Mouse (Mus musculus) embryo, embryonic 11.5 days (tissue): ENCODE results near the gene Mrpl50.
"Not testable (repeated sequence)": the region's sequence is repeated elsewhere in the genome, so short reads cannot be mapped to it uniquely, and the experiment has no call there.

ENCODE experiments used
- DNase-seq: peaks from one replicate; pipeline ENCODE4 v3.0.0-alpha.2; 2012; ENCODE audit warnings: low read depth, low spot score

The Mrpl50 gene

DNA sequence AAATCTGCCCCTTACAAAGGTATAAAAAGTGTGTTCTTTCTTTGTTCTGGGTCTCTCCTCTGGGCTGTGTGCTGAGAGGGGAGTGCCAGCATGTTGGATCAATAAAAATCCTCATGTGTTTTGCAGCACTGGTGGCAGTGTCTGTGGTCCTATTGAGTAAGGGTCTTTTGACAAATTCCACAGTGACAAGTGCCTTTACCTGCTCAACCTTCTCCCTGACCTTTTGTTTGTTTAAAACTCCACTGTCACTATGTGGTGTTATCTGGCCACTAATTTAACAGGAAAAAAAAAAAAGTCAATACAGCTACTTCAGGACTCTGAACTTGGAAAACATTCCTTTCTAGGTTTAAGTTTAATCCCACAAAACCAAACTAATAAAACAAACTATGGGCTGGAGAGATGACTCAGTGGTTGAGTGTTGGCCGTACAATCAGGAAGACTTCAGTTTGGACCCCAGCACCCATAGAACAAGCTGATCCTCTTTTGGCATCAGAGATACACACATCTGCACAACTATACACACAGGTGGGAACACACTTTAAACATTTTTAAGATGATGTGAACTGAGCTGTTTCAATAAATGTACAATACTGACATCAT, 10.6 kb downstream of the Mrpl50 start:
- not testable (repeated sequence) for DNase-seq

DNA sequence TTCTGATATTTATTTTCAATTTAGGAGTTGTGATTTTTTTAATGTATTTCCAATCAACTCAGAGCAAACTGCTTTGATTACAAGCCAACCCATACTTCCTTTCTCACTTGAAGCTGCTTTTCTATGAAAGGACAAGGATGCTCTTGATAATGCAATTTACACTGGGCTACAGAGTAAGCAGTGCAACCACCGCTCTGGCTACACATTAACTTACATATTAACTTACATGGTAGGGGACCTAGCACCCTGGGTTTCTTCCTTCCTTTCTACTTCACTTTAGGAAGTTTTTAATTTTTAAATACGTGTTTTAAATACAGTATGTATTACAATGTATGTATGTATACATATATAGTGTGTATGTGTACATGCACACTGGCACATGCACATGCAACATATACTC, 11.7 kb downstream of the Mrpl50 start:
- no peak for DNase-seq

DNA sequence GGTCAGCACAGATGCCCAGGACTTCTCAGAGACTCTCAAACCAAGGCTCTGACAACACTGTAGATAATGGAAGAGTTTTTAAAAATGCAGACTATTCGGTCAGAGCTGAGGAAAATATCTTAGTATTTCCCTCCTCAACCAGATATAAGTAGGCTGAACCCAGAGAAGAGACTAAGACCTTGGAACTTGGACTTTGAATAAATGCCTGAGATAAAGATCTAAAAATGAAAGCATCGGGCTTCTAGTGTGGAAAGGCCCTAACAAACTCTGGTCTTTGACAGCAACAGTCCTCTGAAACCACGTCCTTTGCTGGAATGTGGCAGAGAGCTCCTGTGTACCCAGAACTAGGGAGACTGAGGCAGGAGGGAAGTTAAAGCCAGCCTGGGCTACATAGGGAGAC, 14.5 kb downstream of the Mrpl50 start, which contains the start of gene Baat:
TSS of gene Baat (minus strand) at position 172 of the 400 bp plus-strand sequence.
- DNase-seq, result no peak

DNA sequence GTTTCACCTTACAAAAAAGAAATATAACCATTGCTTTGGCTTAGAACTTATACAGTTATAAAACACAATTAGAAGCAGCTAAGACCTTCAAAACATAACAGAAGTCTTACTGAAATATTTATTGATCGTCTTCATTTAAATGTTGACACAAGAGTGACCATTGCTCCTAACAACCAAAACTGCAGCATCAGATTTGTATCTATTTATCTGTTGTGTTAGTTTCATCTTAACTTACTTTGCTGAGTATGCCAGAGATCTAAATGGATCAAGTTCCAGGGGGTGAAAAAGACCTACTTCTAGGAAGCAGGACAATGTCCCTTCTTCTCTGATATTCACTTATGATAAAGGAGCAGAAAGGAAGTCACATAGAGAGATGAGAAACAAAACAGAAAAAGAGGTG, 17.3 kb downstream of the Mrpl50 start:
- DNase-seq, result no peak

DNA sequence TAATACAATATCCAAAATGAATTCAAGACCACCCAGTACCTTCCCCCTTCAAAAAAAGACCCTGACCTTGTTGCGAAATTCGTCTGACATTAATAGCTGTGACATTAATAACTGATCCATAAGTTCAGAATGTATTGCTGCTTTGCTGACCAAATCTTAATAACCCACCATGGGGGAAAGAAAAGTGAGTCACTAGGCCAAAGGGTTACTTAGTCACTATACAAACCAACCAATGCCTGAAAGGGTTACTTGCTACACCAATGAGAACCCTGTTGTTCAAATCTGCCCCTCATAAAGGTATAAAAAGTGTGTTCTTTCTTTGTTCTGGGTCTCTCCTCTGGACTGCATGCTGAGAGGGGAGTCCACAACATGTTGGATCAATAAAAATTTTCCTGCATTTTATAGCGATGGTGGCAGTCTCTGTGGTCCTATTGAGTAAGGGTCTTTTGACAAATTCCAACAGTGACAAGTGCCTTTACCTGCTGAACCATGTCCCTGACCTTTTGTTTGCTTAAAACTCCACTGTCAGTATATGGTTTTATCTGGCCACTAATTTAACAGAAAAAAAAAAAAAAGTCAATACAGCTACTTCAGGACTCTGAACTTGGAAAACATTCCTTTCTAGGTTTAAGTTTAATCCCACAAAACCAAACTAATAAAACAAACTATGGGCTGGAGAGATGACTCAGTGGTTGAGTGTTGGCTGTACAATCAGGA, 34.8 kb downstream of the Mrpl50 start:
- DNase-seq, result not testable (repeated sequence)

DNA sequence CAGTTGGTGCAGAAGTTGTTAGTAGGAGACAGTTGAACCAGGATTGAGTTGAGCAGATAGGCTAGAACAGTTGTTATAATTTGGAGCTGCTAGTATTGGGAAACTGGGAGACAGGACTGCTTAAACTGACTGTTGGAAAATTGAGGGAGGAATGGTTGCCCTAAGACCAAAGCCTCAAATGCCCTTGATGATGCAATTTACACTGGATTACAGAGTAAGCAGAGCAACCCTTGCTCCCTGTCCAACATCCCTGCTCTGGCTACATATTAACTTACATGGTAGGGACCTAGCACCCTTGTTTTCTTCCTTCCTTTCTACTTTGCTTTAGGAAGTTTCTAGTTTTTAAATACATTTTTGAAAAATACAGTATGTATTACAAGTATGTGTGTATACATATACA, 35.5 kb downstream of the Mrpl50 start:
- no peak for DNase-seq

DNA sequence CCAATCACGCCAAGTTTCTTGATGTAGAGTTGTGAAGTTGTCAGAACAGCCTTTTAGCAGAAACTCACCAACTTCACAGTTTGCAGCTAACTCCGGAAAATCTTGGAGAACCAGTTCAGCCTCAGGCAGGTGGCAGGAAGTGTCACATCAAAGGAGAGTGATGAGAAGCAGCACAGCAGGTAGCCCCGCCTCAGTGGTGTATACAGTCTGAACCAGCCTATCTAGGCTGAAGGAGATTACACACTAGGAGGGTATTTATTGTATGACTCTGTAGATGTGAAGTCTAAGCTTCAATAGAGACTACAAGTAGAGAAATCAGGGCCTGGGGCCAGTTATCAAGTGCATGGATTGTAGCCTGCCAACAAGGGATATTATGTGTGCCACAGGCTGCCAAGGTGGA, 40.0 kb downstream of the Mrpl50 start:
- DNase-seq, result no peak

DNA sequence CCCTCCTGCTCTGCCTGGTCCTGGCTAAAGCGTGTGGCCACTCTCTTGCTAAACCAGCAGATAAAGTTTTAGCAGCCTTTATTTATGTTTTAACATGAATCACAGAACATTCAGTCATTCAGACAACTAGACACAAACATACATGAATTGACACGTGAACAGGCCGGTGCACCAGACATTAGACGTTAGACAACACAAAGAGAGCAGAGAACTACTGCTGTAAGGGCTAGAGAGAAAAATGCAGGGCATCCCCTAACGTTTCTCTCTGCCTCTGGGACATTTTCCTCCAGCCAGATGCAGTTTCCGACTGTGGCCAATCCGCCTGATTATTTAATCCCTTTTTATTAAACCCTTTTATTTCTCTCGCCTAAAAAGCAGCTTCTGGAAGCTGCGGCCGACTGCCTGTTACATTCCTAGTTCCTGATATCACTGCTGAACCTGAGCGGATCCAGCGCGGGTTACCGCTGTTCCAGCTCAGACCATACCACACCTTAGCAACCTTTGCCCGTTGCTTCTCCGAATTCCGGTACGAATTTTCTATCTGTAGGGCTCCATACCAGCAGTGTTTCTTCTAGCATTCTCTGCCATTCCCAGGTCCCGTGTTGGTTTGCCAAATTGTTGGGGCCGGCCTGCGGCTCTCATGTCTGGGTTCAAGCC, 40.7 kb downstream of the Mrpl50 start:
- no peak for DNase-seq

DNA sequence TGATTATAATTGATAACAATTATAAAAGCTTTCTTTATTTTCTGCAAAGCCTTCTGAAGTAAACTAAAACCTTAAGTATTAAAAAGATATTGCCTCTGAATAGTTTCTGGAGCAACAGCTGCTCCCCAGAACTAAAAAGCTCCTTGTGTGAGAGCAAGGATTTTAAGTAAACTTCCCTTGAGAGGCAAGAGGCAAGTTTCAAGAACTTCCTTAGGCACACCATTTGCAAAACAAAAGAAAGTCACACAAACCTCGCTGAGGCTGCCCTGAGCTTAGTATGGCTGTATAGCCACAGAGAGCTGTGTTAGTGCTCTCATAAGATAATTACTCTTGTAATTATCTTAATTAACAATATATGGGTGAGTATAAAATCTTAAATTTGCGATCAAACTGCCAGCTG, 41.9 kb downstream of the Mrpl50 start:
- DNase-seq, result not testable (repeated sequence)

DNA sequence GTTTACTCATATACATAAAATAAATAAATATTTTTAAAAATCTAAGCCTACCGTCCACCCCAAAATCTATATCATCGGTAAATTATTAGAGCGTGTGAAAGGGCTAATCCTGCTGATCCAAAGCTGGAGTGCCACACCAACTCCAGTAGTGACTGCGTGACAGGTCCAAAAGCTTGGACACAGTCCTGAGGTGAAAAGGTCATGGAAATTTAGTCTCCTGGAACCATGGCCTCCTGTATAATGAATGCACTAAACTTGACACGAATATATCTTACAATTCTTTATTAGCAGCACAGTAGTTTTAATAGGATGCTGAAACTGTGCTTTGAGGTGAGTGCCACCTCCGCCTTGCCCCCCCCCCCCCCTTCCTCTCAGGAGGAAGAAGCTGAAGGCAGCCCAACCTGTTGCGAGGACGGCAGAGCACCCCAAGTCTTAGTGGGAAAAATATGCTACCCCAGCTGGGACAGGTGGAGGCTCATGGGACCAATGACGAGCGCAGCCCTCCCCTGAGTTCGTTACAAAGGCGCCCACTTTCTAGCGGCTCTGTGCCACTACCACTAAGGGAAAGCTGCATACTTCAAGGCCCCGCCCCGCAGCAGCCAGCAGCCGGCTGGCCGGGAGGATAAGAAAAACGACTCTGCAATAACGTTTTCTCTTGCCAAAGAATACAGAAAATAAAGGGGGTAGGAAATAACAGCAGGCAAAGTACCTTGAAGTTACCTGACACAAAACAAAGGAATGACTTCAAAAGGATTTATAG, 42.6 kb downstream of the Mrpl50 start:
- no peak for DNase-seq

DNA sequence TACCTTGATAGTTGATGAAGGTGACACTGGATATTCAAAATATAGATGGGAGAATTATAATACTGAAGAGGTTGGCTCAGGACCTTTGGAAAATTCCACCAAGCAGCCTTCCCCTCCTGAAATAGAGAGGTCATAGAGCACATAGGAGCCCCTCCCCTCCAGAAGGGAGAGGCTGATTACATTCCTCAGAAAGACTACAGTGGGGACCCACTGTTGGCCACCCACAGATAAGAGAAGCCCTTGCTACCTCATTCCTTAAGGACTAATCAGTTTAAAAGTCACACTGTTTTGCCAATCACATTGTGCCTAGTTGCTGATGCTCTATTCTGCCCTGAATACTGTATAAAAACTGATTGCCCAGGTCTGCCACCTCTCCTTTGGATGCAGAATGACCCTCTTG, 46.3 kb downstream of the Mrpl50 start:
- no peak for DNase-seq

DNA sequence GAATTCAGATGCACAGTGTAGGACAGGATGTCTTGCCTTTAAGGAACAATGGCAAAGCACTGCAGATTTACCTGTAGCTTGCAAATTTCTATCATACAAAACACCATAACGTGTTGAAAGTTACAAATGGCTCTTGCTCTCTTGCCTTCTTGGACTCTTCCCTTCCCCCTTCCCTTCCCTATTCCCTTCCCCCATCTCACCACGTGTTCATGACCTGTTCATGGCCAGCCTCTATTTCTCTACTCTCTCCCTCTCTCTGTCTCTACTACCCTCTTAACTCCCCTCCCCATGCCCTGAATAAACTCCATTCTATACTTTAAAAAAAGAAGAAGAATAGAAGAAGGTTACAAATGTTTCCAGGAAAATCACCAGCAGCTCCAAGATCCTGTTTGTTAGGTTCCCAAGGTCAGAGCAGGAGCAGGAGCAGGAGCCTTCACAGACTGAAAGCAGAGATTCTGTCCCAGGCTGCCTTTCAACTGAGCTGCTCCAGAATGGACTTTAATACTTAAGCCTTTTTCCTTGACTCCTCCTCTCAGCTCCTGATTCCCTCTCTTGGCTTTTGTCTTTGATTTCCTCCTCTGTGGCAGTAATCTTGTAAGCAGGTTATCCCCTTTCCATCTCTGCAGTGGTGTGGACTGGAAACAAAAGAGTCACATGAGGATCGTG, 47.3 kb downstream of the Mrpl50 start, which contains the start of gene Acnat1:
TSS of gene Acnat1 (minus strand) at position 478 of the 666 bp plus-strand sequence.
- no peak for DNase-seq

DNA sequence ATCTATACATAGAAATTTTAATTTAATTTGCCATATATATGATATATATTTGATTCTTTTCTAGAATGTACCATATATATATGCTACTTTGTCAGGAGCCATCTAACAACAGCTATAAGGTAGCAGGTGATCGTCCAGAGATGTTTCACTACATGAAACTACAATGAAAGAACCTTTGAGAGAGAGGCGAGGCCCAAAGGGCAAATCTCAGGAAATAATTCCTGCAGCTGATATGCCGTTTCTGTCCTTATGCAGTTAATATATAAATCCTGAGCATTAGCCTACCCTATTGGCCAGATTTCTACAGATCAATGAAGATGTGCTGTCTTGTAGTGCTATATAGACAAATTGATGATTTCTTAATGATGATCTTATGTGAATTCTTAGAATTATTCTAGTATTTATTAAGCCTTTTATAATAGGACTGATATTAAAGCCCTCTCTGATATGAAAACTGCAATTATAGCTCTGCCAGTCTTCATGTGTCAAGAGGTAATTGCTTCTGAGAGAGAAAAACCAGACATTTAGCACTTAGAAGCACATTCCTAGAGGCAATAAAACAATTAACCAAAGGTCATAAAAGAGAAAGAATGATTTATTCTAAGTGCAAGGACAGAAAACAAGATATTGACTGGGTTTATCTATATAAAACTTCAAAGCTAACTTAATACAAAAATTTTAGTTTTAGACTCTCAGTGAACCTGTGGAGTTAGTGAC, 51.3 kb downstream of the Mrpl50 start:
- no peak for DNase-seq

DNA sequence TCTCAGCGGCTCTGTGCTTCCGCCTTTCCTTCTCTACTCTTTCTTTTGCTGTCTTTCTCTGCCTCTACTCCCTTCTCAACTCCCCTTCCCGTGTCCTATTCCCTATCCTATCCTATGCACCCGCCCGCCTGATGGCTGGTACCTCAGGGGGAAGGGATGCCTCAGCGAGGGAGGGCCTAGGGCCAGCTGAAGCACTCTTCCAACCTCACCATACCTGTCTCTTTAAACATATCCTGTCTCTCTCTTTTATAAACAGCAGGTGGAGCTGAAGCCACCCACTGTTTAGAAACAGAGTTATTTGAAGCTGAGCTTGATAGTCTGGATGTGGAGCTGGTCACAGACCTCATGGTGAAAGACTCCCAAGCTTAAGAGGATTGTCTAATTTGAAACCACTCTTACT, 53.5 kb downstream of the Mrpl50 start:
- DNase-seq, result no peak
